Mouse (Mus musculus): ENCODE measurements around the gene H2-Ob.

GRCm38 (mm10) chr17:34264452-34265351, 26.0 kb downstream of the H2-Ob start:
- TF ChIP-seq CTCF (IDR thresholded peaks at IDR 0.05; ENCODE audit: low read depth, low read length) (no peak), POLR2A (IDR thresholded peaks at IDR 0.05; ENCODE audit: borderline replicate concordance, low read depth, low read length) (no peak)
